Mouse (Mus musculus) hindbrain, embryonic 11.5 days (tissue): ENCODE measurements around the gene Tmem52. TPM values are rescaled to one million over a fixed set of nuclear protein-coding genes. Genes with fewer than 3 reads are reported as not detected.
A peak's percentile ranks its signal among the peaks of the same experiment; 100 is the strongest.

ENCODE experiments used
- ATAC-seq: fragments of 200-750 bp; cut with Nextera tagmentation; 2 replicates; pipeline ENCODE4 v1.8.0; 2017; ENCODE audit warnings: mild to moderate bottlenecking, moderate TSS enrichment, moderate library complexity; ENCODE audit not compliant: low FRiP score
- DNase-seq: peaks from one replicate; pipeline ENCODE4 v3.0.0-alpha.2; 2015; ENCODE audit warnings: low spot score
- H3K27ac ChIP-seq: fragments of 300-500 bp; sonication (generic); 2 replicates; pipeline ENCODE4 v1.5.1; 2014; ENCODE audit warnings: mild to moderate bottlenecking, low read depth, low read length
- H3K27me3 ChIP-seq: fragments of 300-500 bp; sonication (generic); 2 replicates; pipeline ENCODE4 v1.6.1; 2014; ENCODE audit warnings: mild to moderate bottlenecking, low read length, moderate library complexity, mixed read lengths; ENCODE audit not compliant: control insufficient read depth, insufficient read depth
- H3K36me3 ChIP-seq: fragments of 300-500 bp; sonication (generic); 2 replicates; pipeline ENCODE4 v1.6.1; 2014; ENCODE audit warnings: mild to moderate bottlenecking, low read length, moderate library complexity, mixed read lengths; ENCODE audit not compliant: control insufficient read depth, insufficient read depth
- H3K4me1 ChIP-seq: fragments of 300-500 bp; sonication (generic); replicated peaks from 2 replicates; pipeline ENCODE4 v1.6.1; 2014; ENCODE audit warnings: low read length, mixed read lengths; ENCODE audit not compliant: control insufficient read depth, insufficient read depth
- H3K4me2 ChIP-seq: fragments of 300-500 bp; sonication (generic); replicated peaks from 2 replicates; pipeline ENCODE4 v1.6.1; 2014; ENCODE audit warnings: mild to moderate bottlenecking, low read depth, low read length
- H3K4me3 ChIP-seq: fragments of 300-500 bp; sonication (generic); 2 replicates; pipeline ENCODE4 v1.5.1; 2014; ENCODE audit warnings: low read depth, low read length
- H3K9ac ChIP-seq: fragments of 300-500 bp; sonication (generic); 2 replicates; pipeline ENCODE4 v1.6.1; 2014; ENCODE audit warnings: low read depth, low read length
- H3K9me3 ChIP-seq: fragments of 300-500 bp; sonication (generic); 2 replicates; pipeline ENCODE4 v1.6.1; 2016; ENCODE audit warnings: low read length; ENCODE audit not compliant: control insufficient read depth
- WGBS: fragments of 180-500 bp; shearing (Covaris S2); extraction: QIAGEN DNeasy Blood & Tissue Kit; methylation state at CpG from one replicate; pipeline ENCODE4 v1.1.7; 2014; 5-methylcytosine and 5-hydroxymethylcytosine counted together
- polyA plus RNA-seq: library from polyadenylated mRNA; unstranded; fragments of >200 nt; fragmentation: Nextera tagmentation; extraction: Ambion mirVana; gene quantifications from 2 replicates; pipeline ENCODE4 v1.2.1, GENCODE M21; 2014

Tmem52 gene
- polyA plus RNA-seq, 1 experiment from 2014 or later = 0.37 TPM

- under 1% methylated on average over 40 of the region's 54 CpGs for WGBS
- Histone ChIP-seq H3K27ac (peak overlapping the region; percentile 91), H3K9me3 (no peaks in the 10 kb centered on the region), H3K9ac (peak overlapping the region; percentile 100), H3K36me3 (no peaks in the 10 kb centered on the region), H3K4me1 (peaks cover 8% of the 10 kb centered on the region), H3K4me2 (peak overlapping the region; percentile 69), H3K27me3 (no peaks in the 10 kb centered on the region), H3K4me3 (peak overlapping the region; percentile 100)
- DNase-seq (peak; percentile 76), ATAC-seq (peak; percentile 64)
Measured at GRCm38 (mm10) chr4:155491529-155492130, 22.7 kb downstream of the Tmem52 start.

- 0 out of 2 replicates have a peak, but pooled peaks have one; percentile 18 for ATAC-seq
- Histone ChIP-seq H3K27ac (peak overlapping the region; percentile 91), H3K9ac (peak overlapping the region; percentile 100), H3K36me3 (no peaks in the 10 kb centered on the region), H3K4me2 (peak overlapping the region; percentile 69), H3K9me3 (no peaks in the 10 kb centered on the region), H3K4me3 (peak overlapping the region; percentile 100), H3K27me3 (no peaks in the 10 kb centered on the region), H3K4me1 (peaks cover 8% of the 10 kb centered on the region)
- peak; percentile 71 for DNase-seq
- under 1% methylated on average over 51 of the region's 51 CpGs for WGBS
Measured at GRCm38 (mm10) chr4:155492131-155492633, 23.3 kb downstream of the Tmem52 start.

- Histone ChIP-seq H3K4me2 (no peak overlapping the region), H3K9ac (no peak overlapping the region), H3K9me3 (no peaks in the 10 kb centered on the region), H3K4me1 (peaks cover 8% of the 10 kb centered on the region), H3K4me3 (no peak overlapping the region), H3K27ac (no peak overlapping the region), H3K36me3 (no peaks in the 10 kb centered on the region), H3K27me3 (no peaks in the 10 kb centered on the region)
- 89% methylated on average over 4 of the region's 4 CpGs for WGBS
- DNase-seq = no peak
- no peak for ATAC-seq
Measured at GRCm38 (mm10) chr4:155494891-155495290, 26.0 kb downstream of the Tmem52 start.

- Histone ChIP-seq H3K4me3 (no peak overlapping the region), H3K9ac (no peak overlapping the region), H3K4me1 (peaks cover 2% of the 10 kb centered on the region), H3K4me2 (no peak overlapping the region), H3K27ac (no peak overlapping the region), H3K9me3 (no peaks in the 10 kb centered on the region), H3K27me3 (no peaks in the 10 kb centered on the region), H3K36me3 (no peaks in the 10 kb centered on the region)
- 87% methylated on average over 3 of the region's 3 CpGs for WGBS
- ATAC-seq = no peak
- DNase-seq = no peak
Measured at GRCm38 (mm10) chr4:155497963-155498362, 29.0 kb downstream of the Tmem52 start.

- H3K27me3 ChIP-seq = no peaks in the 10 kb centered on the region
- no peak for DNase-seq
- H3K9ac ChIP-seq = no peak overlapping the region
- H3K4me2 ChIP-seq = no peak overlapping the region
- H3K4me3 ChIP-seq = no peak overlapping the region
- no peaks in the 10 kb centered on the region for H3K9me3 ChIP-seq
- no peaks in the 10 kb centered on the region for H3K36me3 ChIP-seq
- WGBS = 73% methylated on average over 2 of the region's 2 CpGs
- no peaks in the 10 kb centered on the region for H3K4me1 ChIP-seq
- ATAC-seq = no peak
- no peak overlapping the region for H3K27ac ChIP-seq
Measured at GRCm38 (mm10) chr4:155501126-155501525, 32.2 kb downstream of the Tmem52 start.

- DNase-seq (no peak), ATAC-seq (no peak)
- Histone ChIP-seq H3K9me3 (no peaks in the 10 kb centered on the region), H3K4me2 (no peak overlapping the region), H3K9ac (no peak overlapping the region), H3K4me1 (no peaks in the 10 kb centered on the region), H3K27me3 (no peaks in the 10 kb centered on the region), H3K27ac (no peak overlapping the region), H3K36me3 (no peaks in the 10 kb centered on the region), H3K4me3 (no peak overlapping the region)
- 78% methylated on average over 8 of the region's 8 CpGs for WGBS
Measured at GRCm38 (mm10) chr4:155505067-155505466, 36.2 kb downstream of the Tmem52 start.

- 87% methylated on average over 5 of the region's 5 CpGs for WGBS
- no peaks in the 10 kb centered on the region for H3K27me3 ChIP-seq
- H3K9me3 ChIP-seq = no peaks in the 10 kb centered on the region
- no peaks in the 10 kb centered on the region for H3K36me3 ChIP-seq
- no peak overlapping the region for H3K4me2 ChIP-seq
- DNase-seq = no peak
- H3K4me3 ChIP-seq = no peak overlapping the region
- H3K9ac ChIP-seq = no peak overlapping the region
- no peaks in the 10 kb centered on the region for H3K4me1 ChIP-seq
- ATAC-seq = no peak
- H3K27ac ChIP-seq = no peak overlapping the region
Measured at GRCm38 (mm10) chr4:155505671-155506295, 36.9 kb downstream of the Tmem52 start.

- Histone ChIP-seq H3K27me3 (no peaks in the 10 kb centered on the region), H3K9me3 (no peaks in the 10 kb centered on the region), H3K4me3 (no peak overlapping the region), H3K9ac (no peak overlapping the region), H3K4me1 (no peaks in the 10 kb centered on the region), H3K36me3 (no peaks in the 10 kb centered on the region), H3K27ac (no peak overlapping the region), H3K4me2 (no peak overlapping the region)
- 90% methylated on average over 4 of the region's 4 CpGs for WGBS
- DNase-seq (no peak), ATAC-seq (no peak)
Measured at GRCm38 (mm10) chr4:155508614-155509013, 39.7 kb downstream of the Tmem52 start.

GRCm38 (mm10) chr4:155510981-155511380 lies 42.1 kb downstream of the Tmem52 start:
- no peak for DNase-seq
- Histone ChIP-seq H3K9me3 (no peaks in the 10 kb centered on the region), H3K4me2 (no peak overlapping the region), H3K4me3 (no peak overlapping the region), H3K9ac (no peak overlapping the region), H3K4me1 (no peaks in the 10 kb centered on the region), H3K27me3 (no peaks in the 10 kb centered on the region), H3K36me3 (no peaks in the 10 kb centered on the region), H3K27ac (no peak overlapping the region)
- ATAC-seq = no peak
- WGBS = 97% methylated on average over 1 of the region's 1 CpGs
